Mouse (Mus musculus): ENCODE results near the gene Apobec2. TPM values are rescaled to one million over a fixed set of nuclear protein-coding genes. Genes with fewer than 3 reads are reported as not detected.
A peak's percentile ranks its signal among the peaks of the same experiment; 100 is the strongest.
"Not testable (repeated sequence)": the region's sequence is repeated elsewhere in the genome, so short reads cannot be mapped to it uniquely, and the experiment has no call there.

Apobec2 gene
- total RNA-seq (2021) = 10 to 100 TPM in 1 of 2 experiments, 1 to 10 TPM in 1; 7.6 to 24.5 TPM
- long read RNA-seq, experiment 1, transcript Apobec2-201 (3 exons, 1,420 nt) = major isoform, 21 of 49 reads
- long read RNA-seq, experiment 1, partial matches to known transcripts = 2 of 49 reads
- long read RNA-seq, experiment 1, other reads (novel, unspliced or antisense) = 24 of 49 reads
- long read RNA-seq, experiment 2, transcript Apobec2-201 (3 exons, 1,420 nt) = major isoform, 13 of 20 reads
- long read RNA-seq, experiment 2, partial matches to known transcripts = 7 of 20 reads
- long read RNA-seq, experiment 2, other reads (novel, unspliced or antisense) = 0 of 20 reads

GRCm38 (mm10) chr17:48432158-48432980 lies at the start of gene Apobec2:
TSS of gene Apobec2 (minus strand) at chr17:48432930.
- no peak for DNase-seq (ENCODE audit: low spot score in 2 of 2)

DNA sequence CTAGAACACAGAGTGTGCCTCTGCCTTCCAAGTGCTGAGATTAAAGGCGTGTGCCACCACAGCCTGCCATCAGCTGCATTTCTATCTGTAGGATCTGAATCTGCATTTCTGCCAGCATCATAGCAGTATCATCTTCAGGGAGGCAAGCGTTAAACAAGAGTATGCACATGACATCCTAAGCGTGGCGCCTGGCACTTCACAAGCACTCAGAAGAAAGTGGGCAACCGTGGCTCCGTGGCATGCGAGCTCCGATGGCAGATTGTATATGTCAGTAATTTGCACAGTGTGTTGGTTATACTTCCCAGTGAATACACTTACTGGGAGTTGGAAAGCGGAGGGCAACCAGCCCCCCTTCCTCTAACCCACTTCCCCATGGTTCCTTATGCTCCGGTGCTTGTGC lies 47.2 kb upstream of the Apobec2 start:
- DNase-seq (ENCODE audit: low spot score in 2 of 2) = no peak

DNA sequence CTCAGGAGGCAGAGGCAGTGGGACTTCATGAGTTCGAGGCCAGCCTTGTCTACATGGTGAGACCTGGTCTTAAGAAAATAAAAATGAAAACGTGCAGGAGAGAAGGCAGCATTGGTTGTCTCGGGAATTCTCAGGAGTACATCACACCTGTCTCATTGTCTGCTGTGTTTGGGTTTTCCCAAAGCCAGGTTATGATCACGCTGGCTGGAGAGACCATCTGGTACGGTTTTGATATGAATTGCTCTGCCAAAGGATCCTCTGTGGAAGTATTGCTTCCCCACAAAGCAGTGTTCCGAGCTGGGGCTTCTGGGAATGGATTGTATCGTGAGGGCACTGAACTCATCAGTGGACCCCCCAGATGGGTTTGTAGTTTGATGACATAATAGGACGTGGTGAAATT lies 42.7 kb upstream of the Apobec2 start:
- DNase-seq (ENCODE audit: low spot score in 2 of 2) = no peak

- not testable (repeated sequence) for DNase-seq (ENCODE audit: low spot score in 2 of 2)
Observed at GRCm38 (mm10) chr17:48474282-48474681, 41.6 kb upstream of the Apobec2 start.

- DNase-seq (ENCODE audit: low spot score in 2 of 2) = peak; percentile 64 to 73
Observed at GRCm38 (mm10) chr17:48467395-48468231, 34.9 kb upstream of the Apobec2 start.

DNA sequence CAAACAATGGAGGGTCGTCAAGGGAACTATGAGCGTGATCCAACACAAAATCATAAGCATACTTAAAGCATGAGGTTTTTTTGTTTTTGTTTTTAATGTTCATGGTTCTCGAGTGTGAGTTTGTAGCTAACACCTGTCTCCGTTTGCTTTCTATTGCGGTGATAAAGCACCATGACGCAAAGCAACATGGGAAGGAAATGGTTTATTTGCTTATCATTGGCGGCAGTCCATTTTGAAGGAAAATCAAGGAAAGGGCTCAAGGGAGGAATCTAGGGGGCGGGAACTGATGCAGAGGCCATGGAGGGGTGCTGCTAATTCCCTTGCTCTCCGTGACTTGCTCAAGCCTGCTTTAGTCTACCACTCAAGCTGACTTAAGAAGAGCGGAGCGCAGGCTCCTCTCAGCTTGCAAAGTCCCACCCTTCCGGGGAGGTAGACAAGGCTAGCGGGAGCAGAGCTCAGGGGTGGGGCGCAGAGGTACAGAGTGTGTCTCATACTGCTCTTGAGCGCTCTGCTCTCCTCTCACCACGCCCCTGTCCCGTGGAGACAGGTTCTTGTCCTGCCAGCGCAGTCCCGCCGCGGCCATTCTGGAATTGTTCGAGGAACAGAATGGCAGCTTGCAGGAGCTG lies 34.2 kb upstream of the Apobec2 start:
- no peak for DNase-seq (ENCODE audit: low spot score in 2 of 2)

- no peak for DNase-seq (ENCODE audit: low spot score in 2 of 2)
Observed at GRCm38 (mm10) chr17:48463391-48463790, 30.7 kb upstream of the Apobec2 start.

DNA sequence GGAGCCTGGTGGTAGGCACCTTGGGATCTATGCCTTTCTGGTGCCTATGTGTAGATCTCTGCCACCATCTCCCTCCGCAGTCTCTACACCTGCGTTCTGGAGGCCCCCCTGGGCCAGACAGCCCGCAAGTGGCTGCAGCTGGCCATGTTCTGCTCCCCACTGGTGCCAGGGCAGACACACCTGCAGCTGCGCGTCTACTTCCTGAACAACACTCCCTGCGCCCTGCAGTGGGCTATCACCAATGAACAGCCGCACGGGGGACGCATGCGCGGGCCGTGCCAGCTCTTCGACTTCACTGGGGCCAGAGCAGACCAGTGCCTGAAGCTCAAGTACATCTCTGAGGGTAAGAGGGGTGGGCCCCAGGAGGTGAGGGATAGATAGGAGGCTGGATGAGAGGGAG lies 29.4 kb upstream of the Apobec2 start:
- no peak for DNase-seq (ENCODE audit: low spot score in 2 of 2)

DNA sequence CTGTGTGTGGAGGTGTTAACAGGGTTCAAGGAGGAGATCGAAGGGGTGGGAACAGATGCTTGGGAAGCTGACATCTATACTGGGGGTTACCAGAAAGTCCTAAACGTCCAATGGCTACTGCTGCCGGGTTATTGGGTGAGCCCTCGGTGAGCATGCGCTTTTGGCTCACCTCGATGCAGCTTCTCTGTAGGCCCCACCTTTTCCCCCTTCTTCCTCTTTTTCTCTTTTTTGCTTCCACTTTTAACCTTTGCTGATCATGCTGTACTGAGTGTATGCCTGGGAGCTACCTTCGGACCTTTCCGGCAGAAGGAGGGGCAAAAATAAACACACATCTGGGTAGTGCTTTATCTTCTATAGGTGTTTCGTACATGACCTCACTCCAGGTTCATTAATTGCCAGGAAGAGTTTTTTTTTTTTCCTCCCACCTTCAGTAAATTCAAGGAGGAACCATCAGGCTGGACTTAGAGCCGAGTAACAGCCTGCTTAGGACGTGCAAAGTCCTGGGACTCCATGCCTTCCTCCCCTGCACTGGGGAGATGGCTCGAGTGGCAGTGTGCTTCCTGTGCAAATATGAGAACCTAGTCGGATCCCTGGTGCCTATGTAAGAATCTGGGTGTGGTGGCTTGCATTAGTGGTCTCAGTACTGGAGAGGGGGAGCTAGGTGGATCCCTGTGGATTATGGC lies 25.4 kb upstream of the Apobec2 start:
- DNase-seq (ENCODE audit: low spot score in 2 of 2) = no peak

DNA sequence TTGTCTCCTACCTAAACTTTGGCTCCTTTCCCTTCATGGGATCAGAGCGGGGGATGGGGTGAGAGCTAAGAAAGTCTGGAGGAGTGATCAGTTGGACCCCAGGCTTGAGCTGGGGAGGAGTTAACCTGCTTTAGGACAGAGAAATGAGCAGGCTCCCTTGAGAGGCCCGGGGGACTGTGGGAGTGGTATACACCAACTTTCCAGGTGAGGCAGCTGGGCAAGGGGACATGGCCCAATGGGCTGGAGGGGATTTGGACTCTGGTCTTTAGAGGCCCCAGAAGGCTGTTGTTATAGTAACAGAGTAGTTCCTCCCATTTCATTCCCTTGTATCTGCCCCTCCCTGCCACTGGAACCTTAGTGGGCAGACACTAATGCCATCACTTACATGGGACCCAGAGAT lies 23.2 kb upstream of the Apobec2 start:
- no peak for DNase-seq (ENCODE audit: low spot score in 2 of 2)

GRCm38 (mm10) chr17:48454688-48455087 lies 22.0 kb upstream of the Apobec2 start, which contains the start of gene Unc5cl:
TSS of gene Unc5cl (plus strand) at chr17:48454901.
- DNase-seq (ENCODE audit: low spot score in 2 of 2) = no peak

GRCm38 (mm10) chr17:48454190-48454589 lies 21.5 kb upstream of the Apobec2 start:
- no peak for DNase-seq (ENCODE audit: low spot score in 2 of 2)

GRCm38 (mm10) chr17:48453489-48453888 lies 20.8 kb upstream of the Apobec2 start:
- DNase-seq (ENCODE audit: low spot score in 2 of 2) = no peak

DNA sequence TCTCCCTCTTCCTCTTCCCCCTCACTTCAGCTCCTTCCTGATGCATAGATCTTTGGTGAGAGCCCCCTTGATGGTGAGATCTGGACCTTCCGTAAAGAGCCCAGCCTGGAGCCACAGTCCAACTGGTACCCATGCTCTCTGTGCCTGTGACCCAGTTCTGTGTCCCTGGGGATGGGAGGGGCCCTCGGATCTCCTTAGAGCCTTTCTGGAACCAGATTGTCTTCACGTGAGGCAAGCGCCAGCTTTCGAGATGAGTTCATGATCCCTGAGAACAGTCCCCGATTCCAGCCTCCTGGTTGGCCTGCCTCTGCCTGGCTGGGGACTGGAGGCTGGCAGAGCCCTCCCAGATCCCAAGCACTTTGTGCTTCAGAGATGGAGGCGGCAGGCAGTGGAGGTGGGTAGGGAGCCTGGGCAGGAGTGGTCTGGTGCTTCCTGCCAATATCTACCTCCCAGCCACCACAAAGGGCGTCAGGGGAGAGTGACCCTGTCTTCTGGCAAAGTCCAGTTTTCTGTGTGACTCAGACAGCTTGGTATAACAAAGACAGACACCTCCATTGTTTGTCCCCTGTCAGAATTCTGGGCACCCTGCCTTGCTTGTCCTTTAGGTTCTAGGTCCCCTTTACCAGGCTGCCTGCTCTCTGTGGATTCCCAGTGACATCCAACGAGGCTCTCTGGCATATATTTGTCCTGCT lies 19.2 kb upstream of the Apobec2 start:
- no peak for DNase-seq (ENCODE audit: low spot score in 2 of 2)

DNA sequence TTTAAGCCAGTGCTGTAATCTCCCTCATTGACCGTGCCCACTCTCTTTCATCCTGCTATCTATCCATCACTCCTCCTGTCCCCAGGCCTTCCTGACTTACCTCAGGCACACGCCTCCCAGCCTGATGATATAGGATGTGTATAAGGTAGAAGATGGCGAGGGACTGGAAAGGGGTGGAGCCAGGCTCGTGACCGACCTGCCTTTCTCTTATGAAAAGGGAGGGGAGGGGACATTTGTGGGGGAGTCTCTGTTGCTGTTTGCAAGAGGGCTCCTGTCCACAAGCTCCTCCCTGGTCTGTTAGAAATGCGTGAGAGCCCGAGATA lies 18.6 kb upstream of the Apobec2 start, which contains the start of gene Tspo2:
Gene Tspo2 (minus strand): TSS at position 170 of the 323 bp plus-strand sequence.
- no peak for DNase-seq (ENCODE audit: low spot score in 2 of 2)

- DNase-seq (ENCODE audit: low spot score in 2 of 2) = no peak
Observed at GRCm38 (mm10) chr17:48450666-48451352, 18.1 kb upstream of the Apobec2 start.

- DNase-seq (ENCODE audit: low spot score in 2 of 2) = no peak
Observed at GRCm38 (mm10) chr17:48447675-48448074, 14.9 kb upstream of the Apobec2 start.

GRCm38 (mm10) chr17:48443542-48444145 lies 10.9 kb upstream of the Apobec2 start:
- DNase-seq (ENCODE audit: low spot score in 2 of 2) = no peak

Data from adrenal gland, postnatal 4 days (tissue).